Mouse (Mus musculus) limb, embryonic 14.5 days (tissue): ENCODE results near the gene Usp7. TPM values are rescaled to one million over a fixed set of nuclear protein-coding genes. Genes with fewer than 3 reads are reported as not detected.

ENCODE experiments used
- ATAC-seq: fragments of 200-750 bp; cut with Nextera tagmentation; 2 replicates; pipeline ENCODE4 v1.8.0; 2017; ENCODE audit warnings: low read depth, moderate number of reproducible peaks, moderate TSS enrichment; ENCODE audit not compliant: low FRiP score
- DNase-seq: peaks from one replicate; pipeline ENCODE4 v3.0.0-alpha.2; 2015; ENCODE audit warnings: low spot score
- H3K27ac ChIP-seq: fragments of 300-500 bp; sonication (generic); replicated peaks from 2 replicates; pipeline ENCODE4 v1.5.1; 2014; ENCODE audit warnings: low read depth, mild to moderate bottlenecking, low read length, moderate library complexity, mixed read lengths
- H3K27me3 ChIP-seq: fragments of 300-500 bp; sonication (generic); 2 replicates; pipeline ENCODE4 v1.6.1; 2014; ENCODE audit warnings: low read length, mixed read lengths; ENCODE audit not compliant: control insufficient read depth, insufficient read depth
- H3K36me3 ChIP-seq: fragments of 300-500 bp; sonication (generic); 2 replicates; pipeline ENCODE4 v1.6.1; 2014; ENCODE audit warnings: mild to moderate bottlenecking, low read length, moderate library complexity, mixed read lengths; ENCODE audit not compliant: control insufficient read depth, insufficient read depth
- H3K4me1 ChIP-seq: fragments of 300-500 bp; sonication (generic); 2 replicates; pipeline ENCODE4 v1.6.1; 2014; ENCODE audit warnings: antibody characterized with exemption, low read length, mixed read lengths; ENCODE audit not compliant: control insufficient read depth, insufficient read depth
- H3K4me2 ChIP-seq: fragments of 300-500 bp; sonication (generic); replicated peaks from 2 replicates; pipeline ENCODE4 v1.6.1; 2014; ENCODE audit warnings: low read depth, mild to moderate bottlenecking, low read length, moderate library complexity; ENCODE audit not compliant: severe bottlenecking
- H3K4me3 ChIP-seq: fragments of 300-500 bp; sonication (generic); replicated peaks from 2 replicates; pipeline ENCODE4 v1.5.1; 2014; ENCODE audit warnings: low read length
- H3K9ac ChIP-seq: fragments of 300-500 bp; sonication (generic); 2 replicates; pipeline ENCODE4 v1.6.1; 2014; ENCODE audit warnings: mild to moderate bottlenecking, low read depth, low read length, moderate library complexity; ENCODE audit not compliant: severe bottlenecking
- H3K9me3 ChIP-seq: fragments of 300-500 bp; sonication (generic); 2 replicates; pipeline ENCODE4 v1.6.1; 2016; ENCODE audit warnings: low read length; ENCODE audit not compliant: control insufficient read depth
- POLR2A ChIP-seq: fragments of 200-500 bp; IDR thresholded peaks from 2 replicates; pipeline ENCODE4 v1.8.0; 2012; ENCODE audit warnings: inconsistent platforms, mild to moderate bottlenecking, moderate library complexity, borderline replicate concordance; ENCODE audit not compliant: insufficient read depth, insufficient read length; ENCODE audit errors: extremely low read depth
- WGBS: fragments of 180-500 bp; shearing (Covaris S2); extraction: QIAGEN DNeasy Blood & Tissue Kit; methylation state at CpG from one replicate; pipeline ENCODE4 v1.1.7; 2014; 5-methylcytosine and 5-hydroxymethylcytosine counted together
- polyA plus RNA-seq, 2 experiments: library from polyadenylated mRNA; depleted of rRNA in 1 of 2; stranded (reverse) in 1 of 2; unstranded in 1 of 2; fragments of >200 nt; fragmentation: Nextera tagmentation in 1 of 2; extraction: Ambion mirVana in 1 of 2; gene quantifications; 2 replicates each; pipeline versions ENCODE4 v1.2.1 to v1.2.3; 2012 to 2014

Usp7 gene
- polyA plus RNA-seq, 2 experiments: 47.1 to 104 TPM

DNA sequence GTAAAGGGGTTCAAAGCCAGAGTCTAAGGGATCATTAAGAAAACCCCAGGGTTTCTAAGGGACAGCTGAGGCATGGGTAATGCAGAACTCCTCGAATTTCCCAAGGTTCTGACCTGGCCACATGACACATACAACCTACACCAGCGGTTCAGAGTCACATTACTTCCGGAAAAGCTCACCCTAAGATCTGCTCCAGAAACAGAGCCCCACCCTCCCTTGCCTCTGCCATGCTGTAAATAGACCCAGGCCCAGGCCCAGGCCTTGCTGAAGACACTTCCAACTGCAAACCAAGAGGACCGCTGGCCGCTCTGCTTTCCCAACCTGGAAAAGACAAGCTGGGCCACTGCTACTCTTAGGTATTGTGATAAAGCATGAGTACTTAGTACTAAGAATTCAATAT, 77.3 kb downstream of the Usp7 start:
- 0 out of 2 replicates have a peak, but pooled peaks cover 6% of the 10 kb centered on the region for H3K4me1 ChIP-seq
- peaks cover 63% of the 10 kb centered on the region for H3K36me3 ChIP-seq
- H3K4me3 ChIP-seq: no peak overlapping the region
- no peaks in the 10 kb centered on the region for H3K9me3 ChIP-seq
- ATAC-seq (no peak), DNase-seq (no peak)
- H3K27ac ChIP-seq: no peak overlapping the region
- H3K27me3 ChIP-seq: no peaks in the 10 kb centered on the region
- no peak overlapping the region for H3K4me2 ChIP-seq
- WGBS: 95% methylated on average over 5 of the region's 5 CpGs
- no peak for TF ChIP-seq POLR2A
- no peak overlapping the region for H3K9ac ChIP-seq

DNA sequence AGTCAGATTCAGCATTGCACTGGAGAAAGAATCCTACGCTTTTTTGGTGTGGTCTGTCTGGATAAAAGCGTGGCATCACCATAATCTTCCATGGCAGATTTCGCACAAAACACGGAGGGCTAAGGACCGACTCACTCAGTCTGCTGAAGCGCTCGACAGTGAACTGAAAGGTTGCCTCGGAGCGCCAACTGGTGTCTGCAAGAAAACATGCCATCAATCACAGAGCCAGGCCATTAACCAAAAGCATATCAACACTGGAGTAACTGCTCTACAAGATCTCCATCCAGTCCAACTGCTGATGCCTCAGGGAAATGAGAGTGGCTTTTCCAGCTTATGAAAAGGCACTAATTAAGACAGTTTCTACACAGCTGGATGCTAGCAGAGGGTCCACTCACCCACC, 80.1 kb downstream of the Usp7 start:
- no peaks in the 10 kb centered on the region for H3K27me3 ChIP-seq
- DNase-seq: no peak
- TF ChIP-seq POLR2A: no peak
- ATAC-seq: no peak
- H3K27ac ChIP-seq: no peak overlapping the region
- H3K4me2 ChIP-seq: no peak overlapping the region
- no peaks in the 10 kb centered on the region for H3K4me1 ChIP-seq
- H3K4me3 ChIP-seq: no peak overlapping the region
- H3K9me3 ChIP-seq: no peaks in the 10 kb centered on the region
- peaks cover 92% of the 10 kb centered on the region for H3K36me3 ChIP-seq
- no peak overlapping the region for H3K9ac ChIP-seq
- 83% methylated on average over 9 of the region's 9 CpGs for WGBS

- H3K4me1 ChIP-seq: no peaks in the 10 kb centered on the region
- no peak overlapping the region for H3K27ac ChIP-seq
- ATAC-seq (no peak), DNase-seq (no peak)
- H3K27me3 ChIP-seq: no peaks in the 10 kb centered on the region
- 88% methylated on average over 3 of the region's 3 CpGs for WGBS
- H3K9ac ChIP-seq: no peak overlapping the region
- H3K9me3 ChIP-seq: no peaks in the 10 kb centered on the region
- H3K36me3 ChIP-seq: peaks cover 96% of the 10 kb centered on the region
- no peak overlapping the region for H3K4me3 ChIP-seq
- no peak overlapping the region for H3K4me2 ChIP-seq
- no peak for TF ChIP-seq POLR2A
Measured at GRCm38 (mm10) chr16:8700586-8700985, 91.5 kb downstream of the Usp7 start.

DNA sequence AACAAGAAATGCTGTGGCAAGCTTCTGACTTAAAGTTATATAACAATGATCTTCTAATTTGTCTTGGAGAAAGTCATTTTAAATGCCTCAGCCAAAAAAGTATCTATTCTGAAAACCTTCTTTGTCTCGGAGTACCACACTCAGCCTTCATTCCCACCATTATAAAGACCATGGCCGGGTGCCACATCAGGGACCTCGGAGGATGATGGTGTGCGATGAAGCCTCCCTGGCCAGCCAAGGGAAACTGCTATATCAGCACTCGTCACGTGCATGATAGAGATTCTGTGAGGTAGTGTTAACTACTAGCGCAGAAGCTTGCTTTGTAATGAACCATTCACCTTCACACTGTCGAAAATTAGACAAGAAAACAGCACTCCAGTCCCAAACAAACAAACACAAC, 92.6 kb downstream of the Usp7 start:
- H3K27me3 ChIP-seq: no peaks in the 10 kb centered on the region

DNA sequence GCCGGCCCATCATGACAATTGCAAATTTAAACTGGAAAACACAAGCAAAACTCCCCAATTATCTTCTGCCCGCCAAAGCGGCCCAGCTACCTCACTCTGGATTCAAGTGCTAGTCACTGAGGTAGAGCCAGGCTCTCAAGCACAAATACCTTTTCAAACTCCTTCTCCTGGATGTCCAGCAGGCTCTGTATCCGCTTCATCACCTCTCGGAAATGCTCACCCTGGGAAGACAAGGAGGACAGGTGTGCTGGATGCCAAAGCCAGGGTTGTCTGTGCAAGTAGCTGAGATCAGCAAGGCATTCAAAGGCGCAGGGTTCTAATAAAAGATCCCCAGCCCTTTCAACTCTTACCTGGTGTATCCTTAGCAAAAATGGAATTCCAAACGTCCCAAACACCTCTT, 100.9 kb downstream of the Usp7 start:
- 88% methylated on average over 7 of the region's 7 CpGs for WGBS
- peaks cover 94% of the 10 kb centered on the region for H3K36me3 ChIP-seq

More for the DNA sequence above, 92.6 kb downstream of the Usp7 start:
- no peak overlapping the region for H3K4me2 ChIP-seq
- DNase-seq (no peak), ATAC-seq (no peak)
- H3K36me3 ChIP-seq: peaks cover 98% of the 10 kb centered on the region
- H3K9ac ChIP-seq: no peak overlapping the region
- H3K27ac ChIP-seq: no peak overlapping the region
- H3K4me1 ChIP-seq: no peaks in the 10 kb centered on the region
- 92% methylated on average over 8 of the region's 8 CpGs for WGBS
- H3K4me3 ChIP-seq: no peak overlapping the region
- no peaks in the 10 kb centered on the region for H3K9me3 ChIP-seq
- TF ChIP-seq POLR2A: no peak

More for the DNA sequence above, 100.9 kb downstream of the Usp7 start:
- Histone ChIP-seq H3K9ac (no peak overlapping the region), H3K9me3 (no peaks in the 10 kb centered on the region), H3K4me3 (no peak overlapping the region), H3K4me1 (no peaks in the 10 kb centered on the region), H3K27ac (no peak overlapping the region), H3K4me2 (no peak overlapping the region), H3K27me3 (no peaks in the 10 kb centered on the region)
- TF ChIP-seq POLR2A: no peak
- ATAC-seq: no peak
- DNase-seq: no peak
